Comparison of ENCODE assay signal across 6 mouse cellular contexts in genomic region chr16:52184350-52184749, GRCm38 (mm10).
"Had no signal": no experiment of that assay in that cellular context is flagged by ENCODE, and none has a peak within 500 bp of the region (broad histone marks: within the 10 kb centered on the region; RNA-seq: fewer than 3 reads in every experiment).

No protein-coding gene starts in this region.

- DNase-seq: kidney, adult 2 months; kidney, postnatal 14 days; lung, adult 2 months; lung, postnatal 36 days; thymus, adult 2 months; thymus, postnatal 25 days had no signal
